Mouse (Mus musculus) bone marrow, adult 2 months (tissue): ENCODE measurements around the gene BC030867.

Experiments used
- CTCF ChIP-seq: fragments of 200-500 bp; IDR thresholded peaks from 2 replicates; pipeline ENCODE4 v1.5.1; 2011; ENCODE audit warnings: low read length, control low read depth; ENCODE audit not compliant: control insufficient read depth, insufficient read depth
- POLR2A ChIP-seq: fragments of 200-500 bp; IDR thresholded peaks from 2 replicates; pipeline ENCODE4 v1.6.1; 2011; ENCODE audit warnings: low read depth, mild to moderate bottlenecking, control low read depth, low read length, borderline replicate concordance; ENCODE audit not compliant: control insufficient read depth

GRCm38 (mm10) chr11:102240636-102241035 is 8.0 kb upstream of the BC030867 start:
- TF ChIP-seq CTCF (no peak), POLR2A (no peak)
